Mouse (Mus musculus) limb, embryonic 12.5 days (tissue): ENCODE data around the gene Mrm2. TPM values are rescaled to one million over a fixed set of nuclear protein-coding genes. Genes with fewer than 3 reads are reported as not detected.

ENCODE experiments used
- ATAC-seq: fragments of 200-750 bp; cut with Nextera tagmentation; 2 replicates; pipeline ENCODE4 v1.8.0; 2017; ENCODE audit warnings: low read depth, moderate TSS enrichment; ENCODE audit not compliant: insufficient number of reproducible peaks, insufficient read depth, low FRiP score, low TSS enrichment
- H3K27ac ChIP-seq: fragments of 300-500 bp; sonication (generic); 2 replicates; pipeline ENCODE4 v1.5.1; 2016; ENCODE audit warnings: mild to moderate bottlenecking, moderate library complexity
- H3K27me3 ChIP-seq: fragments of 300-500 bp; sonication (generic); 2 replicates; pipeline ENCODE4 v1.6.1; 2016; ENCODE audit warnings: mild to moderate bottlenecking, moderate library complexity
- H3K36me3 ChIP-seq: fragments of 300-500 bp; sonication (generic); 2 replicates; pipeline ENCODE4 v1.6.1; 2016; ENCODE audit warnings: mild to moderate bottlenecking, moderate library complexity
- H3K4me1 ChIP-seq: fragments of 300-500 bp; sonication (generic); replicated peaks from 2 replicates; pipeline ENCODE4 v1.6.1; 2016
- H3K4me2 ChIP-seq: fragments of 300-500 bp; sonication (generic); 2 replicates; pipeline ENCODE4 v1.6.1; 2016; ENCODE audit warnings: mild to moderate bottlenecking, moderate library complexity
- H3K4me3 ChIP-seq: fragments of 300-500 bp; sonication (generic); replicated peaks from 2 replicates; pipeline ENCODE4 v1.5.1; 2016; ENCODE audit warnings: mild to moderate bottlenecking
- H3K9ac ChIP-seq: fragments of 300-500 bp; sonication (generic); replicated peaks from 2 replicates; pipeline ENCODE4 v1.6.1; 2016; ENCODE audit warnings: mild to moderate bottlenecking, moderate library complexity
- H3K9me3 ChIP-seq: fragments of 300-500 bp; sonication (generic); 2 replicates; pipeline ENCODE4 v1.6.1; 2016; ENCODE audit warnings: mild to moderate bottlenecking, moderate library complexity
- WGBS: fragments of 180-500 bp; shearing (Covaris S2); methylation state at CpG from one replicate; pipeline ENCODE4 v1.1.7; 2016; 5-methylcytosine and 5-hydroxymethylcytosine counted together
- polyA plus RNA-seq: library from polyadenylated mRNA; unstranded; fragments of >200 nt; fragmentation: Nextera tagmentation; extraction: Ambion mirVana; gene quantifications from 2 replicates; pipeline ENCODE4 v1.2.1, GENCODE M21; 2016

Gene Mrm2
- polyA plus RNA-seq = 21.7 and 25.2 TPM in 2 replicates

DNA sequence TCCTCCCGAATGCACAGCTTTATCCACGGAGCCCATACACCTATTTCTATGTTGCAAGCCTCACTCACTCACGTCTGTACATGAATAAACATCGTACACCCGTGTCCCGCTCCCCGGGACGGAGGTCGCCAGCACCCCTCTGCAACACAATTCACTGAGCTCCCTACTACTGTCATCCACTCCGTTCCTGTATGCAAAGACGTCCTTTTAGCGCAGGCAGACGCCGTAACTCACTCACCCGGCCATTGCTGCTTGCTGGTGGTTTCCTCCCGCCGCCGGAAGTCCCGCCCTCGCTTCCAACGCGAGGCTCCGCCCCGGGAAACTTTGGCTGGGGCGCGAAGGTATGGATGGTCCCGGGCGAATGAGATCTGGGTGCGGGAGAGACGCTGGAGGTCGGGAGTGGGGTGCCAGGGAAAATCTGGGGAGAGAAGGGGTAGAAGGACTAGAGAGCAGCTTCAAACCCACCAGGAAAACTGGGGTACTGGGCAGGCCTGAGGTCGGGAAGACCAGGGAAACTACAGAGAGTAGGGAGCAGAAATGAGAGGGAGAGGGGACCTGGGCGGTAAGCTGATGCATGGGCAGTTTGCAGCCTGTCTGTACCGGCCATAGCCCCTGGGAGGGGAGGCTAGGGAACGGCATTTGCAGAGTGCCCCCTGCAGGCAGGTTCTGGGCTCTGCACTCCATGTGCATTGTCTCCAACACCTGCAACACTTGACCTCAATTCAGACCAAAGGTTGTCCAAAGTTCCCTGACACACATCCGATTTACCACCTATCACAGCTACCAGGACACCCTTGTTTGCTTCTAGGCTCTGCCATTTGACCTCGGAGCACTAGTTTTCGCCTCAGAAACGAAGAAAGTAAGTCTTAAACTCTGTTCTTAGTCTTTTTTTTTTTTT is at the start of gene Mrm2:
Gene Mrm2 (minus strand): TSS at position 284 of the 898 bp plus-strand sequence.
- no peaks in the 10 kb centered on the region for H3K27me3 ChIP-seq
- H3K4me3 ChIP-seq = peak within 1 kb of the TSS; percentile 71
- H3K9ac ChIP-seq = peak within 1 kb of the TSS; percentile 86
- ATAC-seq = peak; percentile 67
- H3K27ac ChIP-seq = peak within 1 kb of the TSS; percentile 95
- peak within 1 kb of the TSS; percentile 88 for H3K4me2 ChIP-seq
- WGBS = 1% methylated on average over 39 of the region's 39 CpGs
- H3K4me1 ChIP-seq = peaks cover 11% of the 10 kb centered on the region
- peaks cover 39% of the 10 kb centered on the region for H3K36me3 ChIP-seq
- no peaks in the 10 kb centered on the region for H3K9me3 ChIP-seq

DNA sequence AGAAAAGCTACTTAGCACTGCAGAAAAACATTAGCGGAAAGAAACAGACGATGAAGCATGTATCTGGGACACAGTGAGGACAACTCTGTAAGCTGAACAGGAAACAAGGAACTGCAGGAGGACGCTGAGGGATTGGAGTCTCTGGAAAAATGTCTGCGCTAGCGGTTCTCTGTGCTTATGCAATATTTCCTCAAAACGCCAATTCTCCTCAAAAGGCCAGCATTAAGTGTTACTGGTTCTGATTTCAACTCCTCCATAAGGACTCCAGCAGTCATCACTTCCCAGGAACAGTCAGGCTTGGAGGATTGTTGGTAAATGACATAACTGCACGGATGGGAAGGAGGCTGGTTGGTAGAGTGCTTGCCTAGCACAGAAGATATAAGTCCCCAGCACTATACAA is 49.5 kb upstream of the Mrm2 start:
- Histone ChIP-seq H3K36me3 (no peaks in the 10 kb centered on the region), H3K9ac (no peak overlapping the region), H3K4me1 (peaks cover 13% of the 10 kb centered on the region), H3K4me3 (no peak overlapping the region), H3K27ac (no peak overlapping the region), H3K9me3 (no peaks in the 10 kb centered on the region), H3K27me3 (no peaks in the 10 kb centered on the region), H3K4me2 (no peak overlapping the region)
- WGBS = 91% methylated on average over 7 of the region's 7 CpGs
- no peak for ATAC-seq

DNA sequence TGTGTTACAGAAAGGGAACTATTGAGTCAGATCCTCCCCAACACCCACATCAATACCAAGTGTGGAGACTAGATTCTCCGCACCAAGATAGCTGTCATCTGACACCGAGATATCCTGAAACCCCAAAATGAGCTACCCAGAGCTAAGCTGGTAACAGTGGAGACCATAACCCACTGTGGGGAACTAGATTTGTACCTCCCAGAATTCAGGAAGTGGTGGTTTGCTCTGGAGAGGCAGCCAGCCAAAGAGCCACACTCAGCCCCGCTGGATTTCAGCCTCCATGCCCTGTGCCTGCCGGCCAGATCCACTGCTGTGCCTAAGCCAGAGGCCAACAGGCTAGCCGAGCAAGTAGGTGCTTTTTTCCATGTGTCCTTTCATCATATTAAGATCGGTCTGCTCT is 47.6 kb upstream of the Mrm2 start:
- 76% methylated on average over 6 of the region's 6 CpGs for WGBS

DNA sequence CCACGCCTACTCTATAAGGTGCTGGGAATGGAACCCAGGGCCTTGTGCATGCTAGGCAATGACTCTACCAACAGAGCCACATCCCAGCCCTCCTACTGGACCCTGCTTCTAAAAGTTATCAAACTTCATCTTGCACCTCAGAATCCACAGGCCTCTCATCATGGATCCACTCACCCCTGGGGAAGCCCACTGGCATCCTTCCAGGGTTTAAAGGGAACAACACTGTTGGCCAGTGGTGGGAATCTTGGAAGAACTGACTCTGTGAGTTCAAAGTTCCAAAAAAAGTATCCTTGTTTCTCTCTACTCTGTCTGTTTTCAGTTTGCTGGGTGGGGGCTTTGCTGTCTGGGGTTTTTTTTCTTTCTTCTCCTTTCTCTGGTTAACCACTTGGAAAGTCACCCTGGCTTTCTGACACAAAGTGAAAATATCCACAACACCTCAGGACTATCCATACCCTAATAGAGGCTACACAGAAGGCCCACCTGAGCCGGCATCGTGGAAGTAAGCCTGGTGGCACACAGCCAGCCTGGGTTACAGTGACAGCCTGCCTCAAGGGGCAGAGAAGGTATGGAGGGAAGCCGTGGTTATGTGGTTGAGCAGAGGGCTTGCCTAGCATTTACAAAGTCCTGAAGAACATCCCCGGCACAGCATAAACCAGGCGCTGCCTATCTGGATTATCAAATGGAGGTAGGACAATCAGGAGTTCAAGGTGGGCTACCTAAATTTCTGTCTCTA is 46.6 kb upstream of the Mrm2 start:
- 90% methylated on average over 6 of the region's 6 CpGs for WGBS
- H3K36me3 ChIP-seq = no peaks in the 10 kb centered on the region
- H3K27ac ChIP-seq = no peak overlapping the region
- H3K9me3 ChIP-seq = no peaks in the 10 kb centered on the region
- ATAC-seq = no peak
- H3K9ac ChIP-seq = no peak overlapping the region
- no peaks in the 10 kb centered on the region for H3K27me3 ChIP-seq
- peaks cover 6% of the 10 kb centered on the region for H3K4me1 ChIP-seq
- H3K4me2 ChIP-seq = no peak overlapping the region
- H3K4me3 ChIP-seq = no peak overlapping the region

More for the DNA sequence above, 47.6 kb upstream of the Mrm2 start:
- Histone ChIP-seq H3K27me3 (no peaks in the 10 kb centered on the region), H3K4me2 (no peak overlapping the region), H3K27ac (no peak overlapping the region), H3K36me3 (no peaks in the 10 kb centered on the region), H3K9me3 (no peaks in the 10 kb centered on the region), H3K9ac (peak overlapping the region; percentile 18; the same call in 1 of the 2 replicates), H3K4me3 (no peak overlapping the region), H3K4me1 (peaks cover 13% of the 10 kb centered on the region)
- ATAC-seq = no peak

DNA sequence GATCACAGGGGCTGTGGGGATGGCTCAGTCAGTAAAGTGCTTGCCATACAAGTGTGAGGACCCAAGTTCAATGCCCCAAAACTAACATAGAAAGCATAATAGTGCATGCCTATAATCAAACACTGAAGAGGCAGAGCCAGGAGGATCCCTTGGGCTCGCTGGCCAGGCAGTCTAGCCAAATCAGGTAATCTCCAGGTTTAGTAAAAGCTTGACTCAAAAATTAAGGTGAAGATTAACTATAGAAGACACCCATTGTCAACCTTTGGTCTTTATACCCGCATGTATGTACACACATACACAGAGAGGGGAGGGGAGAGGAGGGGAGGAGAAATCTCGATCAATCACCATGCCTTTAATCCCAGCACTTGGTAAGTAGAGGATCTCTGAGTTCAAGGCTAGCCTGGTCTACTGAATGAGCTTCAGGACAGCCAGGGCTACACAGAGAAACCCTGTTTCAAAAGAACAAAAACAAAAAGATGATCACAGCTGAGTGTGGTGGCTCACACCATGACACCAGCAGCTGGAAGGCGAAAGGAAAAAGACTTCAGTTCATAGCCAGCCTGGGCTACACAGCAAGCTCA is 43.6 kb upstream of the Mrm2 start:
- H3K9ac ChIP-seq = no peak overlapping the region
- H3K27me3 ChIP-seq = no peaks in the 10 kb centered on the region
- whole genome bisulfite sequencing = 92% methylated on average over 4 of the region's 4 CpGs

DNA sequence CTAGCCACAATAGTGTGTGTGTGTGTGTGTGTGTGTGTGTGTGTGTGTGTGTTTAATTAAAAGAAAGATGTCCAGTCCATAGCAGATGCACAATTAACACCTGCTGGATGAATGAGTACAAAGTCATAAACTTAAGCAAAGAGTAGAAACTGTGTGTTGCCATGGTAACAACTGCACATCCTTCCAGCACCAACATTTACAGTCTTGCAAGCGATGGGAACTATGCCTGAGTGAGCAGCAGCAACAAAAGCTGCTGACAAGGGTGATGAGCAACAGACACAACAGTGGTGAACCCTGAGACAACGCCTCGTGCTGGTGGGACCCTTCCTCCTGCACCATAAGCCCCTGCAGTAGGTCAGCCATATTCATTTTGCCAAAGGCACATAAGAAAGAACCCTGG is 42.5 kb upstream of the Mrm2 start:
- Histone ChIP-seq H3K27me3 (no peaks in the 10 kb centered on the region), H3K4me3 (no peak overlapping the region), H3K9me3 (no peaks in the 10 kb centered on the region), H3K9ac (no peak overlapping the region), H3K27ac (no peak overlapping the region), H3K4me1 (peaks cover 5% of the 10 kb centered on the region), H3K4me2 (no peak overlapping the region), H3K36me3 (no peaks in the 10 kb centered on the region)
- WGBS = 47% methylated on average over 3 of the region's 3 CpGs
- no peak for ATAC-seq

More for the DNA sequence above, 43.6 kb upstream of the Mrm2 start:
- H3K4me1 ChIP-seq = peaks cover 5% of the 10 kb centered on the region
- no peaks in the 10 kb centered on the region for H3K9me3 ChIP-seq
- H3K27ac ChIP-seq = no peak overlapping the region
- ATAC-seq = no peak
- H3K4me2 ChIP-seq = no peak overlapping the region
- no peaks in the 10 kb centered on the region for H3K36me3 ChIP-seq
- H3K4me3 ChIP-seq = no peak overlapping the region

DNA sequence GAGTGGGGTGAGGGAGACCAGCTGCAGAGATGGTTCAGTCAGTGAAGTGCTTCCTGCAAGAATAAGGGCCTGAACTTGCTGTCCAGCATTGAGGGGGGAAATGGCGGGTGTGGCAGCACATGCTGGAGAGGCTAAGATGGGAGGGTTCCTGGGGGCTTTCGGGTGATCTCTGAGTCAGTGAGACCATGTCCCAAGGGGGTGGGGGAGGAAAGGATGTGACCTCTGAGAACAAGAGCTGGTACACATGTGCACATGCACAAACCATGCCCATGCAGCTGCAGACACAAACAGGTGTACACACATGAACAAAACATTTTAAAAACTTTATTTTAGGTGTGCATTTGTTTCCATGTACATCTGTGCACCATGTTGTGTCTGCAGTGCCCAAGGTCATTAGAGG is 42.0 kb upstream of the Mrm2 start:
- Histone ChIP-seq H3K4me1 (peaks cover 5% of the 10 kb centered on the region), H3K4me2 (no peak overlapping the region), H3K4me3 (no peak overlapping the region), H3K36me3 (no peaks in the 10 kb centered on the region), H3K9me3 (no peaks in the 10 kb centered on the region), H3K9ac (no peak overlapping the region), H3K27ac (no peak overlapping the region), H3K27me3 (no peaks in the 10 kb centered on the region)
- ATAC-seq = no peak
- 90% methylated on average over 2 of the region's 2 CpGs for WGBS

DNA sequence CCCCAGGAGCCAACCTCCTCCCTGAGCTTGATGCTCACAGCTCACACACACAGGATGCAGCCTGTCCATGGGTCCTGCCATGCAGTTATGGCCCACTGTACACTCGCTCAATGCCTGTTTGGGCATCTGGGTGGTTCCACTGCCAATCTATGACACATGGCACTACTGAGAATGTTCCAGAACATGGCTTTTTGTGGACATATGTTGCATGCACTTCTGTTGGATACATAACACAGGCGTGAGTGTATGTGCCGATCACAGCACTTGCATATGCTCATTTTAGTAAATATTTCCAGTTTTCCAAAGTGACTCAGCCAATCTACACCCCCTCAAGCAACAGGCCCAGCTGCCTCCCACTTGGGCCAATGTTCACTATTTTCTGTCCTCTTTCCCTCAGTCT is 40.0 kb upstream of the Mrm2 start:
- H3K27ac ChIP-seq = peak overlapping the region; percentile 41; the same call in 1 of the 2 replicates
- no peak overlapping the region for H3K9ac ChIP-seq
- no peaks in the 10 kb centered on the region for H3K27me3 ChIP-seq
- H3K9me3 ChIP-seq = no peaks in the 10 kb centered on the region
- H3K4me2 ChIP-seq = no peak overlapping the region
- WGBS = 92% methylated on average over 3 of the region's 3 CpGs
- no peaks in the 10 kb centered on the region for H3K36me3 ChIP-seq
- ATAC-seq = no peak
- H3K4me1 ChIP-seq = peaks cover 5% of the 10 kb centered on the region
- no peak overlapping the region for H3K4me3 ChIP-seq

DNA sequence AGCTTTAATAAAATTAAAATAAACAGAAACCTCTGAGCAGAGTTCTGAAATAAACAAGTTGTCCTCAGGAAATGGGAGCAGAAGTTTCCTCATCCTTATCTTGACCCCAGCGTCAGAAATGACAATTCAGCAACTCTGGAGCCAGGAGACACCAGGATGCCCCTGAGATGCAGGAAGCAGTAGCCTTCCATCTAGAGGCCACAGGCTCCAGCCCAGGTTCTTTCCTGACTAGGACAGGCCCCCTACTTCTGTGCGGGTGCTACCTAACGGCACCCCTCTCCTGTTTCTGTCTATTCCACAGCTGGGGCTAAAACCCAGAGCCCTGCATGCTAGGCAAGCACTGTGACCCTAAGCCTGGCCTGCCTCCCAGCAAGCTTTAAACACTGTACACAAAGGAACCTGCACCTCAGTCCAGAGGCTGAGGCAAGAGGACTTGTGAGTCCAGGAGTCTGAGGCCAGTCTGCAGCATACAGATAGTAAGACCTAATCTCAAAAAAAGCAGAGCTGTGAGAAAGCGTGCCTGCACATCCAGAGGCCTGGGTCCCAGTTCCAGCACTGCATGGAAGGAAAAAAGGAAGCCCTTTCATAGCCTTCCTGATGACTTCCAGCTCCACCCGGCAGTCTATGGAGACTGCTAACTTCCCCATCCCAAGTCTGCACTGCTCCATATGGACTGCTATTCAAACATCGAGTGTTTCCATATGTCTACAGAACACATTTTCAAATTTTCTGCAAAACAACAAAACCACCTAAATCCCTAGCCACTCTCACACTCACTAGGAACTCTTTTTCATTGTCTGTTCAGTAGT is 39.0 kb upstream of the Mrm2 start:
- no peaks in the 10 kb centered on the region for H3K27me3 ChIP-seq
- H3K9ac ChIP-seq = no peak overlapping the region
- peaks cover 5% of the 10 kb centered on the region for H3K4me1 ChIP-seq
- H3K27ac ChIP-seq = peak overlapping the region; percentile 74
- H3K9me3 ChIP-seq = no peaks in the 10 kb centered on the region
- H3K36me3 ChIP-seq = no peaks in the 10 kb centered on the region
- no peak overlapping the region for H3K4me2 ChIP-seq
- no peak overlapping the region for H3K4me3 ChIP-seq
- no peak for ATAC-seq
- 69% methylated on average over 6 of the region's 6 CpGs for WGBS

DNA sequence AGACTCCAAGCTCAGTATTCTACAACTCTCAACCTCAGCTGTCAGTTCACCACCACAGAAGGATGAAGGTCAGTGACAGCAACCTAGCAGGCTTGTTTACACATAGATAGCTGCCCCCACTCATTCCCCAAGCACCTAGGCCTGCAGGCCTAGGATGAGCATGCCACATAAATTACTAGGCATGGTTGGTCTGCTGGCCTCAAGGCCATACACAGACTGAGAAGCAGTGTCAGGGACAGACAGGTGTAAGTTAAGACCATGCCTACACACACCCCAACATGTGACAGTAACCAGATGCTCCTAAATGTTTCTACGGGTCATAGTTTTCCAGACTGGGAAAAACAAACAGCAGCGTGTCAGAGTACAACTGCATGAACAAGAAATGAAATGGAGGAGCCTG is 37.8 kb upstream of the Mrm2 start:
- H3K27ac ChIP-seq = no peak overlapping the region
- WGBS = 91% methylated on average over 2 of the region's 2 CpGs
- no peak overlapping the region for H3K4me3 ChIP-seq
- H3K4me2 ChIP-seq = no peak overlapping the region
- H3K4me1 ChIP-seq = peaks cover 5% of the 10 kb centered on the region
- H3K27me3 ChIP-seq = no peaks in the 10 kb centered on the region
- no peak overlapping the region for H3K9ac ChIP-seq
- 0 out of 2 replicates have a peak, but pooled peaks cover 5% of the 10 kb centered on the region for H3K36me3 ChIP-seq
- no peak for ATAC-seq
- no peaks in the 10 kb centered on the region for H3K9me3 ChIP-seq
